Mouse (Mus musculus): ENCODE measurements around the gene Riok1. TPM values are rescaled to one million over a fixed set of nuclear protein-coding genes. Genes with fewer than 3 reads are reported as not detected.

Gene Riok1
- polyA plus RNA-seq, 1 experiment: 7.7 TPM

GRCm38 (mm10) chr13:38079366-38079765 is 42.6 kb downstream of the Riok1 start:
- Histone ChIP-seq H3K4me3 (replicated peaks) (no peak overlapping the region), H3K27me3 (replicated peaks) (peaks cover 20% of the 10 kb centered on the region), H3K9me3 (no peaks in the 10 kb centered on the region), H3K4me1 (peaks cover 27% of the 10 kb centered on the region), H3K36me3 (replicated peaks; ENCODE audit: low read length) (no peaks in the 10 kb centered on the region)
- TF ChIP-seq GATA1 (IDR thresholded peaks at IDR 0.05; ENCODE audit: borderline replicate concordance, low read length) (no peak), FLI1 (IDR thresholded peaks at IDR 0.05; ENCODE audit: low read length) (no peak)

- TF ChIP-seq FLI1 (IDR thresholded peaks at IDR 0.05; ENCODE audit: low read length) (no peak), GATA1 (IDR thresholded peaks at IDR 0.05; ENCODE audit: borderline replicate concordance, low read length) (no peak)
- H3K4me1 ChIP-seq: peaks cover 23% of the 10 kb centered on the region
- no peaks in the 10 kb centered on the region for H3K36me3 ChIP-seq (replicated peaks; ENCODE audit: low read length)
- no peak overlapping the region for H3K4me3 ChIP-seq (replicated peaks)
- no peaks in the 10 kb centered on the region for H3K9me3 ChIP-seq
- peaks cover 18% of the 10 kb centered on the region for H3K27me3 ChIP-seq (replicated peaks)
Measured at GRCm38 (mm10) chr13:38080014-38080413, 43.2 kb downstream of the Riok1 start.

GRCm38 (mm10) chr13:38080725-38081124 is 43.9 kb downstream of the Riok1 start:
- Histone ChIP-seq H3K36me3 (replicated peaks; ENCODE audit: low read length) (no peaks in the 10 kb centered on the region), H3K9me3 (no peaks in the 10 kb centered on the region), H3K4me3 (replicated peaks) (no peak overlapping the region)

GRCm38 (mm10) chr13:38081161-38081560 is 44.4 kb downstream of the Riok1 start:
- H3K9me3 ChIP-seq: no peaks in the 10 kb centered on the region
- H3K36me3 ChIP-seq (replicated peaks; ENCODE audit: low read length): no peaks in the 10 kb centered on the region
- no peak overlapping the region for H3K4me3 ChIP-seq (replicated peaks)
- peaks cover 16% of the 10 kb centered on the region for H3K27me3 ChIP-seq (replicated peaks)
- H3K4me1 ChIP-seq: peaks cover 23% of the 10 kb centered on the region
- no peak for TF ChIP-seq FLI1 (IDR thresholded peaks at IDR 0.05; ENCODE audit: low read length)
- no peak for TF ChIP-seq GATA1 (IDR thresholded peaks at IDR 0.05; ENCODE audit: borderline replicate concordance, low read length)

More at GRCm38 (mm10) chr13:38080725-38081124, 43.9 kb downstream of the Riok1 start:
- TF ChIP-seq FLI1 (IDR thresholded peaks at IDR 0.05; ENCODE audit: low read length): no peak
- Histone ChIP-seq H3K27me3 (replicated peaks) (peaks cover 16% of the 10 kb centered on the region), H3K4me1 (peaks cover 23% of the 10 kb centered on the region)

GRCm38 (mm10) chr13:38086711-38087110 is 49.9 kb downstream of the Riok1 start:
- no peaks in the 10 kb centered on the region for H3K36me3 ChIP-seq (replicated peaks; ENCODE audit: low read length)
- H3K4me1 ChIP-seq: peaks cover 13% of the 10 kb centered on the region
- H3K9me3 ChIP-seq: no peaks in the 10 kb centered on the region; the same call in 1 of the 2 replicates
- no peak overlapping the region for H3K4me3 ChIP-seq (replicated peaks)
- TF ChIP-seq FLI1 (IDR thresholded peaks at IDR 0.05; ENCODE audit: low read length): no peak
- TF ChIP-seq GATA1 (IDR thresholded peaks at IDR 0.05; ENCODE audit: borderline replicate concordance, low read length): no peak
- peaks cover 2% of the 10 kb centered on the region for H3K27me3 ChIP-seq (replicated peaks)

- no peak overlapping the region for H3K4me3 ChIP-seq (replicated peaks)
- peaks cover 10% of the 10 kb centered on the region for H3K4me1 ChIP-seq
- TF ChIP-seq FLI1 (IDR thresholded peaks at IDR 0.05; ENCODE audit: low read length): no peak
- H3K36me3 ChIP-seq (replicated peaks; ENCODE audit: low read length): no peaks in the 10 kb centered on the region
- peaks cover 4% of the 10 kb centered on the region for H3K27me3 ChIP-seq (replicated peaks)
- no peaks in the 10 kb centered on the region; the same call in 1 of the 2 replicates for H3K9me3 ChIP-seq
Measured at GRCm38 (mm10) chr13:38088008-38088407, 51.2 kb downstream of the Riok1 start.

GRCm38 (mm10) chr13:38089449-38089848 is 52.7 kb downstream of the Riok1 start:
- Histone ChIP-seq H3K9me3 (no peaks in the 10 kb centered on the region; the same call in 1 of the 2 replicates), H3K4me1 (peaks cover 4% of the 10 kb centered on the region; the same call in 1 of the 2 replicates), H3K36me3 (replicated peaks; ENCODE audit: low read length) (no peaks in the 10 kb centered on the region), H3K27me3 (replicated peaks) (peaks cover 6% of the 10 kb centered on the region), H3K4me3 (replicated peaks) (no peak overlapping the region)
- no peak for TF ChIP-seq GATA1 (IDR thresholded peaks at IDR 0.05; ENCODE audit: borderline replicate concordance, low read length)
- no peak for TF ChIP-seq FLI1 (IDR thresholded peaks at IDR 0.05; ENCODE audit: low read length)

- no peaks in the 10 kb centered on the region; the same call in 1 of the 2 replicates for H3K9me3 ChIP-seq
- H3K4me1 ChIP-seq: peaks cover 4% of the 10 kb centered on the region; the same call in 1 of the 2 replicates
- H3K36me3 ChIP-seq (replicated peaks; ENCODE audit: low read length): no peaks in the 10 kb centered on the region
- no peak overlapping the region for H3K4me3 ChIP-seq (replicated peaks)
- no peak for TF ChIP-seq GATA1 (IDR thresholded peaks at IDR 0.05; ENCODE audit: borderline replicate concordance, low read length)
- TF ChIP-seq FLI1 (IDR thresholded peaks at IDR 0.05; ENCODE audit: low read length): no peak
- H3K27me3 ChIP-seq (replicated peaks): peaks cover 6% of the 10 kb centered on the region
Measured at GRCm38 (mm10) chr13:38089871-38090270, 53.1 kb downstream of the Riok1 start.

- Histone ChIP-seq H3K27me3 (replicated peaks) (peaks cover 10% of the 10 kb centered on the region), H3K36me3 (replicated peaks; ENCODE audit: low read length) (no peaks in the 10 kb centered on the region), H3K9me3 (no peaks in the 10 kb centered on the region), H3K4me1 (0 out of 2 replicates have a peak, but pooled peaks cover 3% of the 10 kb centered on the region), H3K4me3 (replicated peaks) (no peak overlapping the region)
- TF ChIP-seq FLI1 (IDR thresholded peaks at IDR 0.05; ENCODE audit: low read length) (no peak), GATA1 (IDR thresholded peaks at IDR 0.05; ENCODE audit: borderline replicate concordance, low read length) (no peak)
Measured at GRCm38 (mm10) chr13:38096207-38096606, 59.4 kb downstream of the Riok1 start.

- Histone ChIP-seq H3K36me3 (replicated peaks; ENCODE audit: low read length) (no peaks in the 10 kb centered on the region), H3K4me1 (no peaks in the 10 kb centered on the region), H3K27me3 (replicated peaks) (no peaks in the 10 kb centered on the region), H3K4me3 (replicated peaks) (no peak overlapping the region), H3K9me3 (no peaks in the 10 kb centered on the region)
- TF ChIP-seq GATA1 (IDR thresholded peaks at IDR 0.05; ENCODE audit: borderline replicate concordance, low read length) (no peak), FLI1 (IDR thresholded peaks at IDR 0.05; ENCODE audit: low read length) (no peak)
Measured at GRCm38 (mm10) chr13:38103406-38103805, 66.6 kb downstream of the Riok1 start.

GRCm38 (mm10) chr13:38104501-38104900 is 67.7 kb downstream of the Riok1 start:
- Histone ChIP-seq H3K4me3 (replicated peaks) (no peak overlapping the region), H3K27me3 (replicated peaks) (peaks cover 2% of the 10 kb centered on the region), H3K9me3 (no peaks in the 10 kb centered on the region), H3K36me3 (replicated peaks; ENCODE audit: low read length) (no peaks in the 10 kb centered on the region), H3K4me1 (no peaks in the 10 kb centered on the region)
- no peak for TF ChIP-seq FLI1 (IDR thresholded peaks at IDR 0.05; ENCODE audit: low read length)
